Mouse (Mus musculus) heart, adult 9 months (tissue): ENCODE measurements around the gene Celf5.
"Not testable (repeated sequence)": the region's sequence is repeated elsewhere in the genome, so short reads cannot be mapped to it uniquely, and the experiment has no call there.

Source experiments
- DNase-seq, 2 experiments: peaks; one replicate each; pipeline ENCODE4 v3.0.0; 2022; ENCODE audit warnings: low spot score in 2 of 2

The Celf5 gene

GRCm38 (mm10) chr10:81452237-81452946 lies 30.1 kb downstream of the Celf5 start:
- DNase-seq = no peak

- no peak for DNase-seq
Measured at GRCm38 (mm10) chr10:81451365-81451745, 31.2 kb downstream of the Celf5 start.

- DNase-seq = no peak
Measured at GRCm38 (mm10) chr10:81450641-81451364, 31.7 kb downstream of the Celf5 start.

- peak; percentile 51 to 79 for DNase-seq
Measured at GRCm38 (mm10) chr10:81450140-81450539, 32.4 kb downstream of the Celf5 start.

GRCm38 (mm10) chr10:81445516-81445915 lies 37.0 kb downstream of the Celf5 start:
- not testable (repeated sequence) for DNase-seq

- no peak for DNase-seq
Measured at GRCm38 (mm10) chr10:81441019-81441418, 41.5 kb downstream of the Celf5 start.

- DNase-seq = peak; percentile 67 to 81
Measured at GRCm38 (mm10) chr10:81435436-81435835, 47.1 kb downstream of the Celf5 start.

GRCm38 (mm10) chr10:81434361-81435263 lies 47.9 kb downstream of the Celf5 start:
- peak in 1 of 2 experiments; percentile 17 for DNase-seq

GRCm38 (mm10) chr10:81433541-81434289 lies 48.8 kb downstream of the Celf5 start:
- DNase-seq = peak; percentile 55 to 65

- peak; percentile 96 for DNase-seq
Measured at GRCm38 (mm10) chr10:81432868-81433262, 49.6 kb downstream of the Celf5 start.

- DNase-seq = peak in 1 of 2 experiments; percentile 44
Measured at GRCm38 (mm10) chr10:81432169-81432867, 50.2 kb downstream of the Celf5 start.

- DNase-seq = peak; percentile 33 to 50
Measured at GRCm38 (mm10) chr10:81431526-81432168, 50.9 kb downstream of the Celf5 start.

GRCm38 (mm10) chr10:81430831-81431525 lies 51.5 kb downstream of the Celf5 start:
- peak; percentile 65 to 69 for DNase-seq

GRCm38 (mm10) chr10:81430141-81430830 lies 52.2 kb downstream of the Celf5 start:
- DNase-seq = peak; percentile 90

- DNase-seq = peak; percentile 93
Measured at GRCm38 (mm10) chr10:81429605-81430061, 52.9 kb downstream of the Celf5 start.

GRCm38 (mm10) chr10:81429092-81429491 lies 53.4 kb downstream of the Celf5 start:
- DNase-seq = peak in 1 of 2 experiments; percentile 21

- no peak for DNase-seq
Measured at GRCm38 (mm10) chr10:81428507-81428870, 54.0 kb downstream of the Celf5 start.

- peak in 1 of 2 experiments; percentile 8 for DNase-seq
Measured at GRCm38 (mm10) chr10:81427804-81428506, 54.6 kb downstream of the Celf5 start.
